Mouse (Mus musculus) macrophage (primary cell): Measurements from ENCODE around the gene Trub2. TPM values are rescaled to one million over a fixed set of nuclear protein-coding genes. Genes with fewer than 3 reads are reported as not detected.

ENCODE experiments used
- H3K27ac ChIP-seq: fragments of 350-480 bp; formaldehyde crosslinking; 2 replicates; pipeline ENCODE4 v1.9.0; 2021
- H3K36me3 ChIP-seq: fragments of 350-480 bp; formaldehyde crosslinking; 2 replicates; pipeline ENCODE4 v1.9.0; 2021; ENCODE audit errors: inconsistent target
- H3K4me3 ChIP-seq: fragments of 350-480 bp; formaldehyde crosslinking; 2 replicates; pipeline ENCODE4 v1.9.0; 2021; ENCODE audit errors: inconsistent target
- H3K79me2 ChIP-seq: fragments of 350-480 bp; formaldehyde crosslinking; 2 replicates; pipeline ENCODE4 v1.9.0; 2021; ENCODE audit errors: inconsistent target
- WGBS: methylation state at CpG from one replicate; pipeline ENCODE4 v1.1.7; 2026; ENCODE audit warnings: inconsistent platforms; ENCODE audit not compliant: missing documents; 5-methylcytosine and 5-hydroxymethylcytosine counted together
- polyA plus RNA-seq: library from polyadenylated mRNA; stranded (reverse); fragments of 250-400 nt; gene quantifications from 3 replicates; pipeline ENCODE4 v1.2.4, GENCODE M21; 2018; ENCODE audit warnings: inconsistent platforms
- total RNA-seq, 78 experiments: library from RNA; depleted of rRNA; stranded (reverse); fragments of 250-400 nt; gene quantifications; 1 replicate in 9 of 78; 2 replicates in 24 of 78; 3 replicates in 43 of 78; 4 replicates in 2 of 78; pipeline ENCODE4 v1.2.4; 2018; ENCODE audit warnings: inconsistent platforms in 56 of 78

Trub2 gene
- total RNA-seq (2018; cell fraction: chromatin; rRNA removed) = 100 to 1,000 TPM in 7 of 26 experiments, 10 to 100 TPM in 19; 27.3 to 139 (median 73.3) TPM
- 10 to 100 TPM in 17 of 26 experiments, 1 to 10 TPM in 9; 5.3 to 17.3 (median 12.3) TPM for total RNA-seq (2018; cell fraction: cytosol; rRNA removed)
- 100 to 1,000 TPM in 2 of 26 experiments, 10 to 100 TPM in 24; 13.1 to 107 (median 39.2) TPM for total RNA-seq (2018; cell fraction: nucleus; rRNA removed)
- polyA plus RNA-seq = 13.8 to 16.1 TPM (median 15.3 TPM) in 3 replicates

- Histone ChIP-seq H3K4me3 (peak within 1 kb of the TSS; percentile 62), H3K36me3 (peaks cover 22% of the 10 kb centered on the region), H3K79me2 (peaks cover 23% of the 10 kb centered on the region), H3K27ac (peak within 1 kb of the TSS; percentile 52)
- WGBS = 1% methylated on average over 44 of the region's 45 CpGs
Observed at GRCm38 (mm10) chr2:29787937-29788681, at the start of gene Trub2. Gene Trub2 (minus strand): TSS chr2:29788502.

GRCm38 (mm10) chr2:29835391-29835899 is 47.1 kb upstream of the Trub2 start:
- no CpG with 5 or more reads among the region's 2 CpGs for WGBS
- peaks cover 88% of the 10 kb centered on the region for H3K79me2 ChIP-seq
- no peak overlapping the region for H3K4me3 ChIP-seq
- peaks cover 19% of the 10 kb centered on the region for H3K36me3 ChIP-seq
- H3K27ac ChIP-seq = no peak overlapping the region

GRCm38 (mm10) chr2:29833796-29834195 is 45.5 kb upstream of the Trub2 start:
- 95% methylated on average over 4 of the region's 5 CpGs for WGBS

GRCm38 (mm10) chr2:29831106-29831505 is 42.8 kb upstream of the Trub2 start:
- 96% methylated on average over 4 of the region's 4 CpGs for WGBS
- H3K27ac ChIP-seq = no peak overlapping the region
- no peaks in the 10 kb centered on the region; the same call in 1 of the 2 replicates for H3K36me3 ChIP-seq
- H3K79me2 ChIP-seq = peaks cover 87% of the 10 kb centered on the region
- no peak overlapping the region for H3K4me3 ChIP-seq

More at GRCm38 (mm10) chr2:29833796-29834195, 45.5 kb upstream of the Trub2 start:
- no peak overlapping the region for H3K27ac ChIP-seq
- H3K4me3 ChIP-seq = no peak overlapping the region
- peaks cover 98% of the 10 kb centered on the region for H3K79me2 ChIP-seq
- H3K36me3 ChIP-seq = peaks cover 15% of the 10 kb centered on the region

- Histone ChIP-seq H3K36me3 (no peaks in the 10 kb centered on the region; the same call in 1 of the 2 replicates), H3K27ac (peak overlapping the region; percentile 85), H3K4me3 (peak overlapping the region; percentile 100), H3K79me2 (peaks cover 55% of the 10 kb centered on the region)
- WGBS = 1% methylated on average over 10 of the region's 12 CpGs
Observed at GRCm38 (mm10) chr2:29827709-29828024, 39.4 kb upstream of the Trub2 start.

GRCm38 (mm10) chr2:29826926-29827708 is 38.8 kb upstream of the Trub2 start:
- Histone ChIP-seq H3K79me2 (peaks cover 49% of the 10 kb centered on the region), H3K4me3 (peak overlapping the region; percentile 100), H3K27ac (peak overlapping the region; percentile 85), H3K36me3 (no peaks in the 10 kb centered on the region)
- under 1% methylated on average over 38 of the region's 48 CpGs for WGBS

GRCm38 (mm10) chr2:29826318-29826925 is 38.1 kb upstream of the Trub2 start:
- H3K27ac ChIP-seq = peak overlapping the region; percentile 85
- 14% methylated on average over 11 of the region's 11 CpGs for WGBS
- H3K36me3 ChIP-seq = no peaks in the 10 kb centered on the region
- H3K79me2 ChIP-seq = peaks cover 42% of the 10 kb centered on the region
- H3K4me3 ChIP-seq = peak overlapping the region; percentile 100

- Histone ChIP-seq H3K36me3 (peaks cover 10% of the 10 kb centered on the region; the same call in 1 of the 2 replicates), H3K4me3 (peak within 1 kb of the TSS; percentile 42), H3K79me2 (no peaks in the 10 kb centered on the region), H3K27ac (peak within 1 kb of the TSS; percentile 31)
- 4% methylated on average over 35 of the region's 35 CpGs for WGBS
Observed at GRCm38 (mm10) chr2:29820025-29820817, 31.9 kb upstream of the Trub2 start, which contains the start of gene Urm1. Gene Urm1 (plus strand): TSS chr2:29820075.

- H3K4me3 ChIP-seq = no peak overlapping the region
- peaks cover 18% of the 10 kb centered on the region; the same call in 1 of the 2 replicates for H3K36me3 ChIP-seq
- H3K79me2 ChIP-seq = no peaks in the 10 kb centered on the region
- no peak overlapping the region for H3K27ac ChIP-seq
- WGBS = 74% methylated on average over 2 of the region's 2 CpGs
Observed at GRCm38 (mm10) chr2:29819363-29819762, 31.1 kb upstream of the Trub2 start.

GRCm38 (mm10) chr2:29817426-29818232 is 29.3 kb upstream of the Trub2 start:
- H3K4me3 ChIP-seq = no peak overlapping the region
- H3K36me3 ChIP-seq = peaks cover 32% of the 10 kb centered on the region; the same call in 1 of the 2 replicates
- 56% methylated on average over 7 of the region's 8 CpGs for WGBS
- no peak overlapping the region for H3K27ac ChIP-seq
- H3K79me2 ChIP-seq = no peaks in the 10 kb centered on the region

GRCm38 (mm10) chr2:29815678-29816371 is 27.5 kb upstream of the Trub2 start:
- H3K36me3 ChIP-seq = peaks cover 49% of the 10 kb centered on the region; the same call in 1 of the 2 replicates
- H3K4me3 ChIP-seq = no peak overlapping the region
- WGBS = 92% methylated on average over 11 of the region's 11 CpGs
- H3K79me2 ChIP-seq = no peaks in the 10 kb centered on the region
- no peak overlapping the region for H3K27ac ChIP-seq

GRCm38 (mm10) chr2:29803400-29803831 is 15.1 kb upstream of the Trub2 start:
- H3K27ac ChIP-seq = no peak overlapping the region
- 48% methylated on average over 6 of the region's 6 CpGs for WGBS
- H3K79me2 ChIP-seq = no peaks in the 10 kb centered on the region
- peaks cover 28% of the 10 kb centered on the region; the same call in 1 of the 2 replicates for H3K36me3 ChIP-seq
- H3K4me3 ChIP-seq = peak overlapping the region; percentile 67
